Mouse (Mus musculus) spleen, postnatal 4 days (tissue): ENCODE measurements around the gene Tmtc2.

Experiments
- DNase-seq, 2 experiments: peaks; one replicate each; pipeline ENCODE4 v3.0.0; 2022; ENCODE audit warnings: low spot score in 2 of 2

The Tmtc2 gene

GRCm38 (mm10) chr10:105168443-105169102 is 405.7 kb downstream of the Tmtc2 start:
- no peak for DNase-seq

GRCm38 (mm10) chr10:105165291-105165690 is 409.0 kb downstream of the Tmtc2 start:
- DNase-seq, result no peak

- no peak for DNase-seq
Measured at GRCm38 (mm10) chr10:105153789-105154188, 420.5 kb downstream of the Tmtc2 start.

- DNase-seq, result no peak
Measured at GRCm38 (mm10) chr10:105144382-105144781, 429.9 kb downstream of the Tmtc2 start.

GRCm38 (mm10) chr10:105142201-105142600 is 432.1 kb downstream of the Tmtc2 start:
- no peak for DNase-seq
